Mouse (Mus musculus): Measurements from ENCODE around the gene Uts2.

- TF ChIP-seq CTCF (IDR thresholded peaks at IDR 0.05; ENCODE audit: control insufficient read depth, insufficient read depth, insufficient read length): no peak
- no peak for TF ChIP-seq USF1 (IDR thresholded peaks at IDR 0.05; ENCODE audit: low read depth)
- no peak for TF ChIP-seq MYOD1 (IDR thresholded peaks at IDR 0.05; ENCODE audit: control insufficient read depth, insufficient read length, low read depth)
- no peak for TF ChIP-seq MYOG (IDR thresholded peaks at IDR 0.05; ENCODE audit: control insufficient read depth, extremely low read depth, insufficient read length)
Observed at GRCm38 (mm10) chr4:150979455-150979854, 17.4 kb upstream of the Uts2 start.
